Mouse (Mus musculus): Measurements from ENCODE around the gene Tmem144.

Tmem144 gene

DNA sequence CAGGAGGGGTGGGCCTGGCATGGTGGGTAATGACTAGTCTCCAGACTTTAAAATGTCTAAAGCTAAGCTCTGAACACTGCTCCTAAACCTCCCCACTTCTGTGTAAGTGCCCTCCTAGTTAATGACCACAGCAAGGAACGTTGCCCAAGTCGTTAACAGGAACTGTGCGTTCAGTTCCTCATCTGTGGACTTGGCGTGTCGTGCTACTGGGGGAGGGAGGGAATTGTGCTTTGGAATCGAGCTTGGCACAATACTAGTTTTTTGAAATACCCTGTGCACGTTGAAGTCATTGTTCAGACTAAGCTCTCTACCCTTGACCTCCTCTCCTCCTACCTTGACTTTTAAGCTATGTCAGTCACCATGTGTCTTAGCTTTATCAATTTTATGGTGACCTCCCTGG is 12.3 kb upstream of the Tmem144 start:
- no peak for DNase-seq (ENCODE audit: low read depth, low spot score)

DNA sequence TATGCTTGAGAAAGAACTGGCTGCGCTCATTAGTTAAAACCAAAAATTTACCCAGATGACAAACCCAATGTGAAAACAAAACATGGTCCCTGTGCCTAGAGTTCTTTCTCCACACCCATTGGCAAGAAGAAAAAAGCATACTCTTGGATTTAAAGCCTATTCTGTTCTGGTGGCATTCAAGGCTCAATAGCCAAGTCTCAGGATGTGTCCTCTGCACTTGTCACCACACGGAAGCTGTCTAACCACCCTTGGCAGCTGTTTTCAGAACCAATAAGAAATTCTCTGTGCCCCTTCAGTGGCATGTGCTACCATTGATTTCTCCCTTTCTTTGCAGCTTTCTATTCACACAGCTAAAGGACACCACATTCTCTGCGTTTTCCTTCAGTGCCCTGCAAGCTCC is 5.6 kb upstream of the Tmem144 start:
- DNase-seq (ENCODE audit: low read depth, low spot score), result no peak

DNA sequence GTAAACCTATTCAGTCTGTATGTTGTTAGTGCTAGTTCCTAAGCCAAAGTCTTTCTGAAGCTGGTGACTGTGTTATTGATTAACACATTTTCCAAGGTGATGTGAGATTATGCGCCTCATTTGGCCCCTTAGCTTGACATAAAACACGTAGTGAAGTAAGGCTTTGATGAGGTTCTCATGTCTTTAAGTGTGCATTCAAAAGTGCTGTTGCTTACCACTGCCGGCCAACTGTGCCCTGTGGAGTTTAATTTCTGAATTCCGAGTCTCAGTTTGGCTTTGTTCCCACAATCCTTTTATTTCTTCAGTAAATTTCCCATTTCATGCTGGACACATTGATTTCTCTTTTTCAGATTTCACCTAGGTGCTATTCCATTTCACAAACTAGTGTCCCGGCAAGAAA is 5.2 kb upstream of the Tmem144 start:
- no peak for DNase-seq (ENCODE audit: low read depth, low spot score)

DNA sequence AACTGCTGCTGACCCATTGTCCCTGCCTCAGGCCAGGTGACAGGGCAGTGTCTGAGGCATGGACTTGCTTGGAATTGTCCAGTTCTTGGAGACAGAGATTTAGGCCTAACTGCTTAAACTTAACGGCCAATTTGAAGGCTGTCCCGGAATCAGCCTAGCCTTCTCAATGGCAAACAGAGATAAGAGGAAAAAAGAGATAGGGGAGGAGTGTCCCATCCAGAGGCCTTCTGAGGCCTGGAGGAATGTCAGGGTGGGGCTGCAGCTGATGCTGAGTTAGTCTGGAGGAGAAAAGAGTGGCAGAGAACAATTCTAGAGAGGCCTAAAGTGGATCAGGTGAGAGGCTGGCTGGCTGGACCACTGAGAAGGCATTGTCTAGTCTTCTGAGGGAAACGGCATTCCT is 465 bp downstream of the Tmem144 start:
- no peak for DNase-seq (ENCODE audit: low read depth, low spot score)

DNA sequence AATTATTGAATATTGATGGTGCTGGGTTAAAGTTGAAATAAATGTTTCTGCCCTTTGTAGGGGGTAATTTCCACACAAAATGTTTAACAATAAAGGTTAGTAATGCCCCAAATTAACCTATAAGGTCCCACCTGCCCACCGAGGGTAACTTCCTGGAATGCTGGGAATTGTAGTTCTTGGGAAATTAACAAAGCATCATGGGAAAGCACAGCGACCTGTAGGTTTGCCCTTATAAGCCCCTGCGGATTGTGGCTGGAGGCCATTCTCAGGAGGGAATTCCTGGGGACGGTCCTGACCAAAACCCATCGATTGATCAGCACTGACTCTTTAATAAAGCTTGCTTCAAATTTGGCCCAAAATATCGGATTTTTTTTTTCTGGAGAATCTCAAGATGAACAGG is 1.9 kb downstream of the Tmem144 start:
- DNase-seq (ENCODE audit: low read depth, low spot score), result no peak

DNA sequence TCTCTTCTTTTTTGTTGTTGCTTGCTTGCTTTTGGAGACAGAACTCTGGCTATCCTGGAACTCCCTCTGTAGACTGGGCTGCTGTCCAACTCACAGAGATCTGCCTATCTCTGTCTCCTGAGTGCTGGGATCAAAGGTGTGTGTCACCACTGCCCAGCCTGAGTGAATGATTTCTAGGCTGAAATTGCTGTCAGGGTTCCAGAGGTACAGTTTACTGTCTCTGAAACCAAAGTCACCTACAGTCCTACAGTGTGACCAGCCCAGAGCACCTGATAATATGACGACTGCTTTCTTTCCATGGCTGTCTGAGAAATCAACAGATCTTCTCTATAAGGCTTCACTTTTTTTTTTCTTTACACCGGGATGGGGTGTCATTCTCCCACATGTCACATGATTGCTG is 3.0 kb downstream of the Tmem144 start:
- DNase-seq (ENCODE audit: low read depth, low spot score), result no peak

DNA sequence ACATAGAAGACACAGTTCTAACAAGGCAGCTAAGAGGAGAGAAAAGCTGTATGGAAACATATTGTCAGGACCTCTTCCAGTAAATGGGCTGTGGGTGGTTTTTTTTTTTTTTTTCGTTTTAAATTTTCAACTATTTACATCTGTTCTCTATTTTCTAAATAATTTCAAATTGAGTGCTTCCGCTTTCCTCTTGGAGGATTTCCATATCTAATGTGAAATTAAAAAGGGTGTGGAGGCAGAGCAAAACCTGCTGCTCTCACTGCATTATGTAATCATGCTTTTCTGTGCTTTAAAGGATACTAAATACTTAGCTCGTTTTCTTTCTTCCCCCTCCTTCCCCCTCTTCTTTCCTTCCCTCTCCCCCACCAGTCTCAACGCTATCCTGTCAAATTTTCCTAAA is 3.7 kb downstream of the Tmem144 start:
- peak; percentile 58 for DNase-seq (ENCODE audit: low read depth, low spot score)

DNA sequence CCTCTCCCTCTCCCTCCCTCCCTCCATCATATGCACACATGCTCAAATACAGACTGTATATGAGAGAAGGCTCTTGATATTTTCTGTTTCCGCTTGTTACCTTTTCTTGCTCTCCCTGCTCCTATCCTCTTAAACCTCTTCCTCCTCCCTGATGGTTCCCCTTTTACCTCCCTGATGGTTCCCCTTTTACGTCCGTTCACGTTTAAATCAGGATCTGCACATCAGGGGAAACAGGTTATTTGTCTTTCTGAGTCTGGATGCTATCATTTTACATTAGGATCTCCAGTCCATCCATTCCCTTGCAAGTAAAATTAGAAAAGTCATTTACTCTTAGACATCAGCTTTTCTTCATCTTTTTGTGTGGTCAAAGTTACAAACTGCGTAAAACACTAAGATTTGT is 5.9 kb downstream of the Tmem144 start:
- no peak for DNase-seq (ENCODE audit: low read depth, low spot score)

DNA sequence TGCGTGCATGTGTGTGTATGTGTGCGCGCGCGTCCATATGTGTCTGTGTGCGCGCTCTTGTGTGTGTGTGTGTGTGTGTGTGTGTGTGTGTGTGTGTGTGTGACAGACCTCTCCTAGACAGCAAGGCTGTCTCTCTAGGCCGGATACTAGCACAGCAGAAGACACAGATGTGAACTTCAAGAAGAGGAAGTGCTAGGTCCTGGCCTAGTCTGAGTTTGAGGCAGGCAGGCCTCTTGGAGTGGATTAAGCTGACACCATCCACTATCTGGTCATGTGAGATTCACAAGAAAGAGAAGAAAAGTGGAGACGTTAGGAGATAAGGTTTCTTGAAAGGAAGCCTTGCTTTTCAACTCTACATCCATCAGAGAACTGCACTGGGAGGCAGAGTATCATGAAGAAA is 8.6 kb downstream of the Tmem144 start:
- peak; percentile 61 for DNase-seq (ENCODE audit: low read depth, low spot score)

DNA sequence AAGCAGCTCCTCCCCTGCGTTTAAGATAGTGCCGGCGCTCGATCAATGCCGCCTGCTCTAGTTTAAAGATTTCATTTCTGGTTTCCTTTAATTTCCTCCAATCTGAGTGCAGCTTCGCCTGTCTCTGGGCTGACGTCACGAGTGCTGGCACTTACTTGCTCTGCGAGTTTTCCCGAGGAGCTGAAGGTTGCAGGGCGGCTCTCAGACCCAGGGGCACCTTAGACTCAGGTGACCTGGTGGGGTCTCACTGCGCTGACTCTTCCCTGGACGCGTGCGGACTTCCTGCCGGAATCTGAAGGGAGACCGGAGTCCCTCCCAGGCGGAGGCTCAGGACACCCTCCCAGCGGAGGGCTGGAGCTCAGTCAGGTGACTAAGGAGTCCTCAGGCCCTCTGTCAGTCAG is 10.0 kb downstream of the Tmem144 start:
- DNase-seq (ENCODE audit: low read depth, low spot score), result peak; percentile 89

DNA sequence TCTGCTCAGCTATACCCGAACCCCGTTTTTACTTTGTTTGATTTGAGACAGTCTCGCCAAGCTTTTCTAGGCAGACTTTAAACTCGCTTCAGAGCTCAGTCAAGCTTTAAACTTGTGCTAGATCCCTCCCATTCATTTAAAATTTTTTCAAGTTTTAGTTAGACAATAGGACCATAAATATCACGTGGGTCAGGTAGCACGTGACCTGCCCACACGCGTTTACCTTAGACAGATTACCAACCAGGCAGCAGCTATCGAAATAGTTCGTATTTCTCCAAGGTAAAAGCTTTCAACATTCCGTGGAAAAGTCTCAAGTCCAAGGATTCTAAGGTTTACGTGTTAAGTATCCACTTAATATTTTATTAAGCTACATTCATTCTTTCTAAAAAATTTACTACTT is 10.4 kb downstream of the Tmem144 start:
- DNase-seq (ENCODE audit: low read depth, low spot score), result peak; percentile 63

DNA sequence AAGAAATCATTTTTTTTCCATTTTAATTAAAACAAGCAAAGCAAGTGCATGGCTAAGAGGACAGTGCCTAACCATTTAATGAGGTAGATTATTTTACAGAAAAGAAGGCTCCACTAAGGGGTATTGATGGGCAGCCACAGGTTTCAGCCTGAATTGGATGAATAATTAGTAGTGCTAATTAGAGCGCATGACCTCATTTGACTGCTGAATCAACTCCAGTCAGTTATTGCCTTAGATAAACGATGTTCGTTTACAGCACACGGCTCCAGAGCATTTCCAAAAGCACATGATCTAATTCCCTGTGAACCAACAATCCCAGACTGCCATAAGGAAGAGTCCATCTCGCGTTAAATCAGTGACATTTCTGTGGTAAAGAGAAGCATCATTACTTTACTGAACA is 11.1 kb downstream of the Tmem144 start:
- DNase-seq (ENCODE audit: low read depth, low spot score), result peak; percentile 49

DNA sequence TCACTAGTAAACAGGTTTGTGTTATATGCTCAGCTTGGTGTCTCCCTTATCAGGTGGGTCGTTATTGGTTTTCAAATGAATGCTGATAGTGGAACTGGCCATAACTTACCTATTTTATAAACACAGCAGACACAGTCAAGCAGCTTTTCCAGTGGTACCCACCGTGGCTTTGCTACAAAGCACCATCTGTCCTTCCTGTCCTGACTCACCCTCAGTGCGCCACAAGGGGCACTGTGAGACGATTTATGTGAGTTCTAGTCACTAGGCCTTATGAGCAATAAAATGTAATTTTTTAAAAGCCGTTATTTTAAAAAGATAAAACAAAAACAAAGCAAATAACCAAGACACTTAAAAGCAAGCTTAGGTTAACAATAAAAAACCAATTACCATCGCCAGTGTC is 13.8 kb downstream of the Tmem144 start:
- DNase-seq (ENCODE audit: low read depth, low spot score), result peak; percentile 72

DNA sequence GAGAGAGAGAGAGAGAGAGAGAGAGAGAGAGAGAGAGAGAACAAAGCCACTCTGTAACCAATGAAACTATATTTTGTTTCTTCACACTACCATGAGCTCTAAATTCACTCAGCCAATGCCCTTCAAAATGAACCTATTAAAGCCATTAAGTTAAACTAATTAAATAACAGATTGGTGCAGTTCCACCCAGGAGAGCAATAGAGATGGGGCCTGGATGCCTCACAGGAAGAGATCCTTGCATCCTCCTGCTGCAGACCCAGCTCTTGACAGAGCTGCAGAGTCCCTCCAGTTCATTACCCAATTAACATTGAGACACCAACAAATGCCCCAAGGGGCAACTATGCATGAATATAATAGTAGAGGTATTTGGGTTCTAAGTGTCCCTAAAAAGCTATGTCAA is 23.3 kb downstream of the Tmem144 start:
- DNase-seq (ENCODE audit: low read depth, low spot score), result no peak

DNA sequence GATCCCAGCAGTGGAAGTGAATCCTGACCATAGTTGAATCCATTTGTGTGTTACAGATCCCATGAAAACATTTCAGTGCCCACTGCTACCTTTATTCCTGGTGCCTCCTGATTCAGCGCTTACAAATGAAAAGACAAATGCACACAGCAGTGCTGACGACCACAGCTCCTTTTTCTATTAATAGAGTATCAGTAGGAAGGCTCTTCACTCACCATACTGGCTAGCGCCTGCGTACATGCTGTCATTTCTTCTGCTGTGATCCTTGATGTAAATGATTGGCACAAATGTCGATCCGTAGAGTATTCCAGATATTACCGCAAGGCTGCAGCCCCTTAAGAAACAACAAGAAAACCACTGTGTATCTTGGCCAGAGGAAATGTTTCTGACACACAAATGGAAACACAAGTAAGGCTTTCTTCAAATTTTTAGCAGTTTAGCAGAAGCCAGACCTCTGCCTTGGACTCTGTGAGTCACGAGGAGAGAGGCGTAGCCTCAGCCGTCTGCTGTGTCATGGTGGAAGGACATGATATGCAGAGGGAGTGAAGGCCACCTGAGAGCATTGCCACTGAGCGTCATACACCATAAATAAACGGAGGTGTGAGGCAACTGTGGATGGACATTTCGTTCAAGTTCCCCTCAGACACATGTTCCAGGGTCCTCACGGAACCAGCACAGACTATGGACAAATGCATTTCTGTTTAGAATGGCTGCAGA is 27.3 kb downstream of the Tmem144 start:
- DNase-seq (ENCODE audit: low read depth, low spot score), result peak; percentile 39

DNA sequence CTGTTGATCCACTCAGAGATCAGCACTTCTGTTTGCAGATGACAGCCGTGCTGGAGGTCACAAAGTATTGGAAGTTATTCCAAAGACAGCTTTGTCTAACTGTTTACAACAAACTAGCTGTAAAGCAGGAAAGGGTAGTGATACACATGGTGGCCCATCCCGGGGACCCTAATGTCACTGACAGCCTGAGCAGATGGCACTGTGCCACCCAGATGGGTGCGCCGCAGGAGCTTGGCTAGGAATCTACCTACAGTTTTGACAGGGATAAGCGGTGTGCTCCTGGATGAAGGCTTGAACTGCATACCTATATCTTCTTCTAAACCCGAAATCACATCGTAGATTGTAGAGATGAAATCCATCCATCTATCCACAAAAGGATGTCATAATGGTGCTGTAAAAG is 29.4 kb downstream of the Tmem144 start:
- DNase-seq (ENCODE audit: low read depth, low spot score), result peak; percentile 89

DNA sequence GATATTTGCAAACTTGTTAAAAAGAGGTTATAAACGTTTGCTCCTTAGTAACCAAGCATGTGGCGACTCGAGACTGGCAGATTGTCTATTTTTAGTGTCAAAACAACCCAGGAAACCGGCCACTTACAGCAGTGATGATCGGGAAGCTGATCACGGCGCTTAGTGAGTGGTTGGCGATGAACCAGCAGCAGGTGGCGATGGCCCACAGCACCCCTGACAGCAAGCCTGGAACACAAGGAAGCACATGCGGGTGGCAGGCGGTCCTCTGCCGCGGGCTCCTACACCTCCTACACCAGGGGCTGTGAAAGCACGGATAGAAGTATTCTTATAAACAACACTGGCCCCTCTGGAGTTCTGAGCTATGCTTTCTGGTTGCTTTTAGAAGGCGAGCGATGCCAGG is 31.4 kb downstream of the Tmem144 start:
- peak; percentile 92 for DNase-seq (ENCODE audit: low read depth, low spot score)

DNA sequence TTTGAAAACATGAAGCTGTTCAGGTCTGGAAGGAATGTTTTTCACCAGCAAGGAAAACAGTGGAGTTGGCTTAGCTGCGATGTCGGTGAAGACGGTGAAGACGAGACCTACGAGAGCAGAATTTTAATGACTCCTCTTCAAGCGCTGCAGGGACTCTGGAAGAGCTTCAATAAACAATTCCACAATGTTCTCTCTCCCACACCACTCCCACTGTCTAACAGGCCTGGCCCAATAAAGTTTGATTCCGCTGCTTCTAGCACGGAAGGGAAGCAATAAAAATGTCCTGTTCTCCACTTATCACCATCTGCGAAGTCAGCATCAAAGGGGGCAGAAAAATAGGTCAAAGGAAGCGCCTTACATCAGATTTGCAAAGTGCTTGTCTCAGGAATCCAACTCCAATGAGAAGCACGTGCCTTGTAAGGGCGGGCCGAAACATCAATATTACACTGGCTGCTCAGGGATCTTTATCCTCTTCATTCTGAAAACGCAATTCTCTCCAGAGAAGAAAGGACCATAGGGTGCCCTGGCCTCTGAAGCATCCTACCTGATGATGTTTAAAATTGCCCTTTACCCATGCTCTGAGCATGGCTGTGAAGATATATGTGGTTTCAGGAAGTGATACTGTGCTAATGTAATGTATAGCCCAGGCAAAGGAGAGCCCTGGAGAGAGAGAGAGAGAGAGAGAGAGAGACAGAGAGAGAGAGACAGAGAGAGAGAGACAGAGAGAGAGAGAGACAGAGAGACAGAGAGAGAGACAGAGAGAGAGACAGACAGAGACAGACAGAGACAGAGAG is 34.2 kb downstream of the Tmem144 start:
- peak; percentile 89 for DNase-seq (ENCODE audit: low read depth, low spot score)

DNA sequence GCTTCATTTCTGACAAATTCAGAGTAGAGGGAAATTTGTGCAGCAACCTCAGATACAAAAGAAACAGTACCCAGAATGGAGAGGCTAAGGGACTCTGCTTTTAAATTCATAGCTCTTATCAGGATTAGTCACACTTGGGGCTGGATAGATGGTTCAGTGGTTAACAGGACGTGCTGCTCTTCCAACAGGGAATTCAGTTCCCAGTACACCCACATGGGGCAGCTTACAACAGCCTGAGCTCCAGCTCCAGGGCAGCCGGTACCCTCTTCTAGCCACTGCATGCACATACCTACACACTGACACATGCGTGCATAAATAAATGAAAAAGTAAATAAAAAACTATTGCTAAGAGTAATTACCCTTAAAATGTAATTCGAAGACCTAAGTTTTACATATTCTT is 36.3 kb downstream of the Tmem144 start:
- peak; percentile 39 for DNase-seq (ENCODE audit: low read depth, low spot score)

DNA sequence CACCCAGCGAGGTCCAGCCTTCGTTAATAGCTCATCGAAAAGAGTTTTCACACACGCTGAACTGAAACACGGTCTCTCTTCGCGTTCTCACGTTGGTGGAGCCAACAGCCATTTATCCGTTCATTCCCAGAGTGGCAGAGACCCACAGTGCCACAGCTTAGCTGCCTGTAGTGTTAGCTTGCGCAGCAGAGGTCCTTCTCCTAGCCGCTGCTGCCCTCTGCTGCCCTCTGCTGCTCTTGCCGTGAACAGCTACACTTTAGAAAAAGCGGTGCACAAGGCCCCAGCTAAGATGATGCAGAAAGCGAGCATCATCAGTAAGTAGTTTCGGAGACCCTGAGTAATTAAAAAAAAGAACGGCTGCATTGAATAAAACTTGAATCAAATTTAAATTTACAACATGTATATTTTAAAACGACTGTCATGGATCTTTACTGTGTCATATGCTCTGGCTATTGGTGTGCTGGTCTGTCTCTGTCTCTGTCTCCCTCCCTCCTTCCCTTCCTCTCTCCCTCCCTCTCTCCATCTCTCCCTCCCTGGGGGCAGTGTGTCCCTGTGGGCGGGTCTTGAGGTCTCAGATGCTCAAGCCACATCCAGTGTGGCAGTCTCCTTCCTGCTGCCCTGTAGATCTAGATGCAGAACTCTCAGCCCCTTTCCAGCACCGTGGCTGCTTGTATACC is 38.6 kb downstream of the Tmem144 start:
- peak; percentile 90 for DNase-seq (ENCODE audit: low read depth, low spot score)

DNA sequence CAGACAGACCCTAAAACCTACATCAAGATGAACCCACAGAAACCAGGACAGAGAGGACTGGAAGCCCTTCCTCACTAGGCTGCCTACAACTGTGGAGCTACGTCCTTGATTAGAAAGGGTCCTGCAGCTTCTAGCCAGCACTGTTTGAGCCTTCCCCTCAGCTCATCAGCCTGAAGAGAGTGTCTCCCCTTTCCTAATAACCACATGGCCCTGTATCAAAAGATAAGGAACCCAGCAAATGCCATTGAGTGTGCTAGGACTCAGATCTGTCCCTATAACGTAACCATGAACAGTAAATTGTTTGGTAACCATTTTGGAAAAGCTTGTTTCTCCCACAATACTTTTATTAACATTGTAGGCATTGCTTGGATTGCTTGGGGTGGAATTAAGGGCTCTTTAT is 40.5 kb downstream of the Tmem144 start:
- no peak for DNase-seq (ENCODE audit: low read depth, low spot score)

DNA sequence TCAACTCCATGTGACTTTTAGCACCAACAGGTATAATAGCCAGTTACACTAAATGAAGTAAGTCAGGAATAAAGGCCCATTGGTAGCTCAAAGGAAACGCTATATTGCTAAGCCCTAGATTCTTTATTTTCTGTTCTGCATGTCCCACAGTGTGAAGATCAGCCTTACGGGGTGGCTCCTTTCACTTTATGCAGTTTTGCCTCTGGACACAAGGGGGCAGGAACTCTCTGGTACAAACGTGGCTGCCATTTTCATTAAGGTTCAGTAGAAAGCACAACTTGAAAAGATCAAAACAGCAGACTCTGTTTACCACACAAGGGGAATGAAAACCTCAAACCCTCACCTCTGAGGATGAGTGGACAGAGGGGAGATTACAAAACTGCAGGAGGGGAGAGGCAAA is 40.9 kb downstream of the Tmem144 start:
- DNase-seq (ENCODE audit: low read depth, low spot score), result peak; percentile 23

DNA sequence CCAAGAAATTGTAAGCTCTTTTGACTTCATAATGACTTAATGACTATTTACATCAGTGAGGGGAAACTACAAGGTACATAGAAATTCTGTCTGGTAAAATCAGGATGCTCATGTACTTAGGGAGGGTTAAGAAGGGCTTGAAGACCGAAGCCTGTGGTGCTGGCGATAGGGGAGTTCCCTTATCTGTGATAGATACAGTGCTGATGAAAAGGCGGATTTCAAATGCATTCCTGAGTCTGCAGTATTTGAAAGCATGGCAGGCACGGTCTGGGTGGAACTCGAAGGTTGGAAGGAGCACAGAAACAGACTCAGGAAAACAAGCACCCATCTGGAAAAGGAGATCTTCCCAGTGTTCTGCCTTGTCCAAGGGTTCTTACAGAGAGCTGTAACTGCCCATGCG is 42.0 kb downstream of the Tmem144 start:
- no peak for DNase-seq (ENCODE audit: low read depth, low spot score)

All from brain, adult 2 months (tissue).